Mouse (Mus musculus) MEL (cell line): ENCODE measurements at regions not wholly inside any gene's neighbourhood (a gene's known extent, or its start where the extent isn't known, plus 50 kb on each side); places are given as distances from the start of the nearest gene placed in this dataset.

ENCODE experiments used
- CTCF ChIP-seq, 3 experiments: IDR thresholded peaks in 2 of 3; conservative IDR thresholded peaks in 1 of 3; 2 replicates each; pipeline ENCODE4 v1.5.1; 2011 to 2012; ENCODE audit warnings: low read length in 3 of 3, low read depth in 2 of 3, mild to moderate bottlenecking in 2 of 3, improper control_type of control experiment in 1 of 3, inconsistent platforms in 1 of 3, mixed read lengths in 1 of 3, moderate library complexity in 1 of 3; ENCODE audit not compliant: control insufficient read depth in 1 of 3, insufficient read depth in 1 of 3, poor library complexity in 1 of 3, severe bottlenecking in 1 of 3
- E2F4 ChIP-seq: IDR thresholded peaks from 2 replicates; pipeline ENCODE4 v1.6.1; 2011; ENCODE audit warnings: low read depth, low read length, improper control_type of control experiment, borderline replicate concordance
- ELF1 ChIP-seq: IDR thresholded peaks from 2 replicates; pipeline ENCODE4 v1.6.1; 2014; ENCODE audit warnings: low read depth, mild to moderate bottlenecking, inconsistent platforms, low read length, improper control_type of control experiment, moderate library complexity
- EP300 ChIP-seq, 2 experiments: IDR thresholded peaks; 2 replicates each; pipeline ENCODE4 v1.6.1; 2011; ENCODE audit warnings: improper control_type of control experiment in 2 of 2, low read length in 2 of 2, low read depth in 1 of 2, mild to moderate bottlenecking in 1 of 2
- GATA1 ChIP-seq: IDR thresholded peaks from 2 replicates; pipeline ENCODE4 v1.6.1; 2011; ENCODE audit warnings: low read depth, low read length, improper control_type of control experiment
- JUND ChIP-seq: IDR thresholded peaks from 2 replicates; pipeline ENCODE4 v1.6.1; 2011; ENCODE audit warnings: low read depth, mild to moderate bottlenecking, improper control_type of control experiment, low read length
- MAX ChIP-seq: IDR thresholded peaks from 2 replicates; pipeline ENCODE4 v1.6.1; 2011; ENCODE audit warnings: low read length, improper control_type of control experiment
- MEF2A ChIP-seq: IDR thresholded peaks from 2 replicates; pipeline ENCODE4 v1.6.1; 2014; ENCODE audit warnings: low read depth, mild to moderate bottlenecking, inconsistent platforms, low read length, improper control_type of control experiment; ENCODE audit not compliant: poor library complexity, insufficient replicate concordance, severe bottlenecking; ENCODE audit errors: extremely low read depth
- MYC ChIP-seq: IDR thresholded peaks from 2 replicates; pipeline ENCODE4 v1.6.1; 2011; ENCODE audit warnings: low read depth, mild to moderate bottlenecking, low read length, improper control_type of control experiment, moderate library complexity
- POLR2A ChIP-seq, 2 experiments: IDR thresholded peaks; 2 replicates each; pipeline ENCODE4 v1.6.1; 2011 to 2012; ENCODE audit warnings: low read length in 2 of 2, mild to moderate bottlenecking in 2 of 2, control low read depth in 1 of 2, improper control_type of control experiment in 1 of 2, low read depth in 1 of 2, moderate library complexity in 1 of 2; ENCODE audit not compliant: control insufficient read depth in 1 of 2, insufficient read depth in 1 of 2, poor library complexity in 1 of 2
- TCF12 ChIP-seq: IDR thresholded peaks from 2 replicates; pipeline ENCODE4 v1.6.1; 2014; ENCODE audit warnings: low read depth, mild to moderate bottlenecking, inconsistent platforms, low read length, improper control_type of control experiment, moderate library complexity
- UBTF ChIP-seq: IDR thresholded peaks from 2 replicates; pipeline ENCODE4 v1.6.1; 2012; ENCODE audit warnings: low read depth, mild to moderate bottlenecking, inconsistent platforms, low read length, improper control_type of control experiment, moderate library complexity, borderline replicate concordance; ENCODE audit not compliant: insufficient read depth
- USF1 ChIP-seq: IDR thresholded peaks from 2 replicates; pipeline ENCODE4 v1.6.1; 2014; ENCODE audit warnings: low read depth, mild to moderate bottlenecking, inconsistent platforms, low read length, improper control_type of control experiment, moderate library complexity
- ZNF384 ChIP-seq: IDR thresholded peaks from 2 replicates; pipeline ENCODE4 v1.6.1; 2012; ENCODE audit warnings: low read depth, mild to moderate bottlenecking, inconsistent platforms, low read length, improper control_type of control experiment

DNA sequence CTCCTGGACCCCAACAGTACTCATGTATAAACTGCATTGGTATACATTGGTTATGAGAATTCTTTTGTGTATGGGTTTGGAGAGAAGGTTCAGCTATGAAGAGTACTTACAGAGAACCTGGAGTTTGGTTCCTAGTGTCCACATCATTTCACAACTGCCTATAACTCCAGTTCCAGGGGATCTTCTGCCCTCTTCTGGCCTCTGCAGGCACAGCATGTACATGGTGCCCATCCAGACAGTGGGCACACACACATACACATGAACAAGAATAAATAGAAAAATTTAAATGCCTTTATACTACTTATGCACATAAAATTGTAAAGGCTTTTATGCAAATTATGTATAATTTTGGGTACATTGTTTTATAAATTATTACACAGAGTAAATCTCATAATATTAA is 59.9 kb upstream of the Spon1 start:
- TF ChIP-seq POLR2A (IDR thresholded peaks at IDR 0.05; ENCODE audit: control insufficient read depth in 1 of 2, insufficient read depth in 1 of 2, low read depth in 1 of 2, low read length in 2 of 2, poor library complexity in 1 of 2): no peak
- peak in 2 of 3 experiments; percentile 15 to 19; a peak in 2 of 6 replicates for TF ChIP-seq CTCF (IDR thresholded peaks at IDR 0.05 in 2 of 3, conservative IDR thresholded peaks at IDR 0.05 in 1 of 3; ENCODE audit: control insufficient read depth in 1 of 3, insufficient read depth in 1 of 3, low read depth in 2 of 3, low read length in 3 of 3, poor library complexity in 1 of 3, severe bottlenecking in 1 of 3)
- TF ChIP-seq UBTF: no peak
- no peak for TF ChIP-seq ZNF384
- no peak for TF ChIP-seq MYC
- no peak for TF ChIP-seq MAX
- TF ChIP-seq ELF1: no peak
- TF ChIP-seq EP300 (IDR thresholded peaks at IDR 0.05; ENCODE audit: low read depth in 1 of 2, low read length in 2 of 2): no peak
- TF ChIP-seq JUND: no peak
- TF ChIP-seq GATA1: no peak
- TF ChIP-seq E2F4: no peak
- TF ChIP-seq TCF12: no peak
- no peak for TF ChIP-seq MEF2A
- TF ChIP-seq USF1: no peak
